Mouse (Mus musculus) embryonic facial prominence, embryonic 11.5 days (tissue): Measurements from ENCODE around the gene Ptchd1. TPM values are rescaled to one million over a fixed set of nuclear protein-coding genes. Genes with fewer than 3 reads are reported as not detected.

ENCODE experiments used
- ATAC-seq: fragments of 200-750 bp; cut with Nextera tagmentation; replicated peaks from 2 replicates; pipeline ENCODE4 v1.8.0; 2017; ENCODE audit warnings: low read depth; ENCODE audit not compliant: insufficient number of reproducible peaks, low FRiP score, low TSS enrichment
- DNase-seq: peaks from one replicate; pipeline ENCODE4 v3.0.0-alpha.2; 2015; ENCODE audit warnings: low spot score
- H3K27ac ChIP-seq: fragments of 300-500 bp; sonication (generic); replicated peaks from 2 replicates; pipeline ENCODE4 v1.5.1; 2014; ENCODE audit warnings: mild to moderate bottlenecking, low read depth, low read length, control low read depth
- H3K27me3 ChIP-seq: fragments of 300-500 bp; sonication (generic); 2 replicates; pipeline ENCODE4 v1.6.1; 2014; ENCODE audit warnings: mild to moderate bottlenecking, low read length, moderate library complexity, mixed read lengths; ENCODE audit not compliant: control insufficient read depth, insufficient read depth
- H3K36me3 ChIP-seq: fragments of 300-500 bp; sonication (generic); replicated peaks from 2 replicates; pipeline ENCODE4 v1.6.1; 2014; ENCODE audit warnings: low read depth, mild to moderate bottlenecking, low read length, moderate library complexity, mixed read lengths; ENCODE audit not compliant: control insufficient read depth, insufficient read depth
- H3K4me1 ChIP-seq: fragments of 300-500 bp; sonication (generic); 2 replicates; pipeline ENCODE4 v1.6.1; 2014; ENCODE audit warnings: low read length, mixed read lengths; ENCODE audit not compliant: control insufficient read depth, insufficient read depth
- H3K4me2 ChIP-seq: fragments of 300-500 bp; sonication (generic); 2 replicates; pipeline ENCODE4 v1.6.1; 2014; ENCODE audit warnings: low read depth, mild to moderate bottlenecking, control low read depth, low read length, moderate library complexity
- H3K4me3 ChIP-seq: fragments of 300-500 bp; sonication (generic); 2 replicates; pipeline ENCODE4 v1.5.1; 2014; ENCODE audit warnings: low read depth, low read length, control low read depth
- H3K9ac ChIP-seq: fragments of 300-500 bp; sonication (generic); replicated peaks from 2 replicates; pipeline ENCODE4 v1.6.1; 2014; ENCODE audit warnings: mild to moderate bottlenecking, control low read depth, low read length
- H3K9me3 ChIP-seq: fragments of 300-500 bp; sonication (generic); replicated peaks from 2 replicates; pipeline ENCODE4 v1.6.1; 2016; ENCODE audit warnings: mild to moderate bottlenecking, low read length, inconsistent platforms, mixed read lengths; ENCODE audit not compliant: control insufficient read depth
- polyA plus RNA-seq: library from polyadenylated mRNA; unstranded; fragments of >200 nt; fragmentation: Nextera tagmentation; extraction: Ambion mirVana; gene quantifications from 2 replicates; pipeline ENCODE4 v1.2.1, GENCODE M21; 2014

The Ptchd1 gene
- polyA plus RNA-seq, 1 experiment from 2014 or later = 1.6 TPM

DNA sequence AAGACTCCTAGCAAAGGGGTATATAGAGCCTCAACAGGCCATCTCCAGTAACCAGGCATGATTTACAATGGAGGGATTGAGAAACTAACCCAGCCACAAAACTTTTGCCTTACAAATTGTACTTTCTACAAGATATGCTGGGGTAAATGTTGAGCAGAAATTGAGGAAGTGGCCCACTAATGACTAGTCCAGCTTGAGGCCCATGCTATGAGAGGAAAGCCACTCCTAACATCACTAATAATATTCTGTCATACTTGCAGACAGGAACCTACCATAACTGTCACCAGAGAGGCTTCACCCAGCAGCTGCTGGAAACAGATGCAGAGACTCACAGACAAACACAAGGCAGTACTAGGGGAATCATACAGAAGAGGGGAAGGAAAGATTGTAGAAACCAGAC lies 79.8 kb downstream of the Ptchd1 start:
- Histone ChIP-seq H3K4me3 (no peak overlapping the region), H3K27ac (no peak overlapping the region), H3K4me1 (no peaks in the 10 kb centered on the region), H3K27me3 (no peaks in the 10 kb centered on the region), H3K9ac (no peak overlapping the region), H3K9me3 (no peaks in the 10 kb centered on the region), H3K36me3 (no peaks in the 10 kb centered on the region), H3K4me2 (no peak overlapping the region)
- no peak for DNase-seq
- ATAC-seq = no peak

Other genes with a start within 250 kb of the Ptchd1 start
- not detected in 2 replicates for gene Gm15155, start 927 bp upstream of the Ptchd1 start, polyA plus RNA-seq